Mouse (Mus musculus) limb, embryonic 12.5 days (tissue): ENCODE measurements around the gene Rhobtb1. TPM values are rescaled to one million over a fixed set of nuclear protein-coding genes. Genes with fewer than 3 reads are reported as not detected.

Experiments
- polyA plus RNA-seq: library from polyadenylated mRNA; unstranded; fragments of >200 nt; fragmentation: Nextera tagmentation; extraction: Ambion mirVana; gene quantifications from 2 replicates; pipeline ENCODE4 v1.2.1, GENCODE M21; 2016

Rhobtb1 gene
- polyA plus RNA-seq, 1 experiment from 2014 or later: 29.9 TPM

Other genes starting within 250 kb of the Rhobtb1 start
- 2.7 and 2.9 TPM in 2 replicates for gene A930033H14Rik, start 61.7 kb downstream of the Rhobtb1 start, polyA plus RNA-seq
- gene Cdk1, start 201.5 kb downstream of the Rhobtb1 start, polyA plus RNA-seq: 434 and 459 TPM in 2 replicates
- 32.0 and 32.5 TPM in 2 replicates for gene Ank3, start 247.3 kb downstream of the Rhobtb1 start, polyA plus RNA-seq